Mouse (Mus musculus): ENCODE results near the gene Zmpste24. TPM values are rescaled to one million over a fixed set of nuclear protein-coding genes. Genes with fewer than 3 reads are reported as not detected.

The Zmpste24 gene
- total RNA-seq, 2 experiments from 2014 or later: 17.2 to 20.1 TPM

DNA sequence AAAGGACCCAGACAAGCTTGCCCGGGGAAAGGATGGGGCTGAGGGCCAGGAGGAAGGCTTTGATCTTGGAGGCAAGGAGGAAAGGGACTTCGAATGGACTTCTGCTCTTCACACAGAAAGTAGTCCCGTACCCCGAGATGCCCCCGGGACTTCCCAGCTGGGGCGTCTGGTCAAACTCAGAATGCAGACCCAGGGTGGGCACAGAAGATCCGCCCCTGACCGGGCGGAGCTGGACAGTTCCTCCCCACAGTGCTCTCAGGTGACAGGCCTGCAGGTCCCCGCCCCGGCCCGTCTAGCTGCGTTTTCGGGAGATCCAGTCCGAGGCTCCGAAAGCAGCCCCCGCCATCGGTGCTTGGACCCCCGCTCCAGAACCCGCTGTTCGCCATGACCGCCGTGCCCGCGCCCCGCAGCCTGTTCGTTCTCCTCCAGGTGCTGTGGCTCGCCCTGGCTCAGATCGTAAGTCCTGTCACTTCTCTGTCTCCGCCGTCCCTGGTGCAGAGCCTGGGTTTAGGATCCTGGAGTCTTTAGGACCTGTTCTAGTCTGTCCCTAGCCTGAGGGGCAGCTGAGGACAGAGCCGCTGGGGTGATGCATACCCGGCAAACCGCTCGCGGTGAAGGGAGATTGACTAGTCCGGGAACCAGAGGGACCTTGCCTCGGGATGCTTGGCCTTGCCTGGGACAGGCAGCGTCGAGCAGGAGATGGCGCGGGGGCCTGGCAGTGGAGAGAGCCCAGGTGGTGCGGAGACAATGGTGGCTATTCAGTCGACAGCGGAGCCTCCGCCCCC, 58.5 kb downstream of the Zmpste24 start, which contains the start of gene Col9a2:
Col9a2 (plus strand) TSS at position 55 of the 785 bp plus-strand sequence.
- intact Hi-C loops (cut with DNase I; ENCODE audit: low total_unique reads): no loop called here
- DNase-seq: peak; percentile 30

- intact Hi-C loops (cut with DNase I; ENCODE audit: low total_unique reads): no loop called here
- no peak for DNase-seq
Observed at GRCm38 (mm10) chr4:121033006-121033405, 65.0 kb downstream of the Zmpste24 start.

DNA sequence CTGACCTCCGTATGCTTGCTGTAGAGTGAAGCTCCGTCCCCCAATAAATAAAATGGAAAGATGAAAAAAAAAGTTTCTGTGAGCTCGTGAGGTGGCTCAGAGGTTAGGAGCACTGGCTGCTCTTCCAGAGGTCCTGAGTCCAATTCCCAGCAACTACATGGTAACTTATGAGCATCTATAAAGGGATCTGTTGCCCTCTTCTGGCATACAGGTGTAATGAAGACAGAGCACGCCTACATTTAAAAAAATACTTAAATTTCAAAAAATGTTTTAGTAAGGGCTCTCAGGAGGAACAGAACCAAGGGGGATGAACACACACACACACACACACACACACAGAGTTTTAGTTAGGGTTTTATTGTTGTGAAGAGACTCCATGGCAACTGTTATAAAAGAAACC, 66.6 kb downstream of the Zmpste24 start:
- DNase-seq: no peak
- intact Hi-C loops (cut with DNase I; ENCODE audit: low total_unique reads): no loop called here

- no peak for DNase-seq
- intact Hi-C loops (cut with DNase I; ENCODE audit: low total_unique reads): loop anchor here (5.0 kb wide), 1 partner anchor 203 kb away; no protein-coding TSS in a partner anchor
Observed at GRCm38 (mm10) chr4:121029632-121030031, 68.4 kb downstream of the Zmpste24 start.

- DNase-seq: peak; percentile 53
- intact Hi-C loops (cut with DNase I; ENCODE audit: low total_unique reads): loop anchor here (5.0 kb wide), 1 partner anchor 203 kb away; no protein-coding TSS in a partner anchor
Observed at GRCm38 (mm10) chr4:121028659-121029392, 69.2 kb downstream of the Zmpste24 start.

- no peak for DNase-seq
- intact Hi-C loops (cut with DNase I; ENCODE audit: low total_unique reads): loop anchor here (5.0 kb wide), 1 partner anchor 204 kb away; no protein-coding TSS in a partner anchor
Observed at GRCm38 (mm10) chr4:121028146-121028545, 69.9 kb downstream of the Zmpste24 start.

- no peak for DNase-seq
- intact Hi-C loops (cut with DNase I; ENCODE audit: low total_unique reads): loop anchor here (5.0 kb wide), 1 partner anchor 207 kb away; no protein-coding TSS in a partner anchor
Observed at GRCm38 (mm10) chr4:121025681-121026080, 72.4 kb downstream of the Zmpste24 start.

DNA sequence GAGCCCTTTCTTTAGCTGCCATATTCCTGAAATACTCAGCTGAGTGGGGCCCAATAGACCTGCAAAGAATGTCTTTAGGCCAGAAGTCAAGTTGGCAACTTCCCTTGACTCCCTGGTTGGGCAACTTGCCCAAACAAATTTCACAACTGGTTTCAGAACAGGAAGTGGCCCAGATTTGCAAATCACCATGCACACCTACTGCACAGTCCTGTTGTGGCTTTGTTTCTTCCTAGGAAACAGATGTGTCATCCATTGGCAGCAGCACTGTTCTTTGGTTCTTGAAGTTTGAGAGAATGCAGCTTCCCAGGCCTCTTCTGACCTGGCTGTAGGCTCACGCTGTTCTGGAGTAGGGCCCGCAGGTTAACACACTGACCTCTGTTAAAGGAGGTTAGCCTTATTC, 74.1 kb downstream of the Zmpste24 start:
- DNase-seq: no peak

GRCm38 (mm10) chr4:121023464-121023863, 74.6 kb downstream of the Zmpste24 start:
- DNase-seq: no peak
- intact Hi-C loops (cut with DNase I; ENCODE audit: low total_unique reads): no loop called here

More for the DNA sequence above, 74.1 kb downstream of the Zmpste24 start:
- intact Hi-C loops (cut with DNase I; ENCODE audit: low total_unique reads): no loop called here

- intact Hi-C loops (cut with DNase I; ENCODE audit: low total_unique reads): no loop called here
- no peak for DNase-seq
Observed at GRCm38 (mm10) chr4:121021911-121022310, 76.1 kb downstream of the Zmpste24 start.

DNA sequence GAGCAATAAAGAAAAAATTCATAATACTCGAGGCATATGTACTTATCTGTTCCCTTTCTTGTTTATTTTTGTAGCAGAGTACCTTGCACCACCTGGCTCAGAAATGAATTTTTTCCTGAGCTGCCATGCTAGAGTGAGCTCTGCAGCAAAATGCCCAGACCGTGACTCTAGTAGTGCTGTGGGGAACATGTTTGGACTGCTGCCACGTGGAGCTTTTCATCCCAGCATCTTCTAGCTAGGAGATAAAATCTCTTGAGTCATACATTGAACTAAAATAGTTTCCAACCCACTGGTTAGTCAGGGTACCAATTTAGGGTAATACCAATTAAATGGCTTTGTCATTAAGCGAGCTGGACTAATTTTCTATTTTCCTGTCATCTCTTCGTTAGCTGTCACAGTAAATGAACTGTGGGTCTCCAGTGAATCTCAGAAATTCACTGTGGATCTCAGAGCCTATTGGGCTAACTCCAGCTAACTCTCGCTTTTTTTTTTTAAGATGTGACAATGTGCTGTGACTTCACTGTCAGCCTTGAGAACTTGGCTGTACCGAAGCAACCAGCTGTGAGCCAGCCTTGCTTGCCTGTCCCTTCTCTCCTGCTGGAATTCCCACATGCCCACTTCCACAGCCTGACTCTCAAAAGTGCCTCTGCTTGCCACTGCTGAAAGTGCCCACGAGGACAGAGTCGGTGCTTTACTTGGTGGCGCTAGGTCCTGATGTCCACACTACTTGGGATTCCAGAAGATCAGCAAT, 77.8 kb downstream of the Zmpste24 start:
- DNase-seq: no peak
- intact Hi-C loops (cut with DNase I; ENCODE audit: low total_unique reads): no loop called here

- no peak for DNase-seq
- intact Hi-C loops (cut with DNase I; ENCODE audit: low total_unique reads): no loop called here
Observed at GRCm38 (mm10) chr4:121018250-121018649, 79.8 kb downstream of the Zmpste24 start.

- intact Hi-C loops (cut with DNase I; ENCODE audit: low total_unique reads): loop anchor here (2.0 kb wide), 1 partner anchor 30 kb away; no protein-coding TSS in a partner anchor
Observed at GRCm38 (mm10) chr4:121016928-121017657, 80.9 kb downstream of the Zmpste24 start, which contains the start of gene Smap2. Gene Smap2, minus strand, starts transcription at chr4:121017247.

GRCm38 (mm10) chr4:121016021-121016898, 81.8 kb downstream of the Zmpste24 start:
- intact Hi-C loops (cut with DNase I; ENCODE audit: low total_unique reads): loop anchor here (2.0 kb wide), 1 partner anchor 29 kb away; no protein-coding TSS in a partner anchor
- DNase-seq: no peak

More at GRCm38 (mm10) chr4:121016928-121017657, 80.9 kb downstream of the Zmpste24 start, which contains the start of gene Smap2:
- peak; percentile 100 for DNase-seq

DNA sequence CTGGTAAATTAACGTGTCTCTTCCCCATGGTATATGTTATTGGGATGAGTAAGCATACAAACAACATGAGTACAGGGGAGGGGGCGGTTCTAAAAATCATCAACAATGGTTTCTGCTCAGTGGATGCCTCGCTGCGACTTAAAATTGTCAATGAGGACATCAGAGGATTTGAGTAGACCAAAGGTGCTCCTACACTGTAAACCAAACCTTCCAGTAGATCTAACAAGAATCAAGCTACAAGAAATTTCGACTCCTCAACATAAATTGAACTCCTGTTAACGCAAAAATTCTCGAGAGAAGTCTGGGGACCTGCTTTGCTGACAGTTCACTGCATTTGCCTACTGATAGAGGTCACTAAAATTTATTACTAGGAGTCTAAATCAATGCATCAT, 82.8 kb downstream of the Zmpste24 start:
- intact Hi-C loops (cut with DNase I; ENCODE audit: low total_unique reads): no loop called here
- DNase-seq: no peak

- no peak for DNase-seq
- intact Hi-C loops (cut with DNase I; ENCODE audit: low total_unique reads): no loop called here
Observed at GRCm38 (mm10) chr4:121014594-121015267, 83.3 kb downstream of the Zmpste24 start.

All from gastrocnemius, postnatal 14 days (tissue).